Mouse (Mus musculus) thymus, postnatal 0 days (tissue): ENCODE data around the gene Pdlim5. TPM values are rescaled to one million over a fixed set of nuclear protein-coding genes. Genes with fewer than 3 reads are reported as not detected.

Source experiments
- DNase-seq: peaks from one replicate; pipeline ENCODE4 v3.0.0-alpha.2; 2015; ENCODE audit warnings: low spot score
- polyA plus RNA-seq: library from polyadenylated mRNA; unstranded; fragments of >200 nt; fragmentation: Nextera tagmentation; extraction: Ambion mirVana; gene quantifications from 2 replicates; pipeline ENCODE4 v1.2.1, GENCODE M21; 2015

Pdlim5 gene
- polyA plus RNA-seq, 1 experiment from 2014 or later: 13.1 TPM

- peak; percentile 29 for DNase-seq
Measured at GRCm38 (mm10) chr3:142394796-142395508, 544 bp downstream of the Pdlim5 start.

- DNase-seq: no peak
Measured at GRCm38 (mm10) chr3:142394000-142394411, 1.5 kb downstream of the Pdlim5 start.

- DNase-seq: no peak
Measured at GRCm38 (mm10) chr3:142391531-142391930, 4.0 kb downstream of the Pdlim5 start.

GRCm38 (mm10) chr3:142390288-142390687 is 5.2 kb downstream of the Pdlim5 start:
- no peak for DNase-seq

- no peak for DNase-seq
Measured at GRCm38 (mm10) chr3:142388189-142388588, 7.3 kb downstream of the Pdlim5 start.

GRCm38 (mm10) chr3:142386505-142386904 is 9.0 kb downstream of the Pdlim5 start:
- no peak for DNase-seq

GRCm38 (mm10) chr3:142385690-142386089 is 9.8 kb downstream of the Pdlim5 start:
- DNase-seq: no peak

GRCm38 (mm10) chr3:142376638-142377037 is 18.9 kb downstream of the Pdlim5 start:
- DNase-seq: no peak

GRCm38 (mm10) chr3:142375106-142375505 is 20.4 kb downstream of the Pdlim5 start:
- DNase-seq: no peak

- peak; percentile 11 for DNase-seq
Measured at GRCm38 (mm10) chr3:142372465-142373147, 22.9 kb downstream of the Pdlim5 start.

- DNase-seq: no peak
Measured at GRCm38 (mm10) chr3:142368411-142368810, 27.1 kb downstream of the Pdlim5 start.

GRCm38 (mm10) chr3:142362092-142362491 is 33.4 kb downstream of the Pdlim5 start:
- no peak for DNase-seq

GRCm38 (mm10) chr3:142358951-142359350 is 36.5 kb downstream of the Pdlim5 start:
- no peak for DNase-seq

GRCm38 (mm10) chr3:142356661-142357060 is 38.8 kb downstream of the Pdlim5 start:
- peak; percentile 74 for DNase-seq

GRCm38 (mm10) chr3:142353218-142353617 is 42.3 kb downstream of the Pdlim5 start:
- peak; percentile 23 for DNase-seq

- DNase-seq: no peak
Measured at GRCm38 (mm10) chr3:142350513-142350912, 45.0 kb downstream of the Pdlim5 start.

- DNase-seq: no peak
Measured at GRCm38 (mm10) chr3:142348816-142349631, 46.5 kb downstream of the Pdlim5 start.

- DNase-seq: no peak
Measured at GRCm38 (mm10) chr3:142346261-142346660, 49.2 kb downstream of the Pdlim5 start.

GRCm38 (mm10) chr3:142345235-142346125 is 50.0 kb downstream of the Pdlim5 start:
- no peak for DNase-seq

- no peak for DNase-seq
Measured at GRCm38 (mm10) chr3:142343786-142344185, 51.7 kb downstream of the Pdlim5 start.

GRCm38 (mm10) chr3:142340701-142341100 is 54.8 kb downstream of the Pdlim5 start:
- DNase-seq: no peak
